Mouse (Mus musculus): Measurements from ENCODE around the gene Fam83c. TPM values are rescaled to one million over a fixed set of nuclear protein-coding genes. Genes with fewer than 3 reads are reported as not detected.

Gene Fam83c
- polyA plus RNA-seq, 1 experiment from 2014 or later = 0.04 TPM

DNA sequence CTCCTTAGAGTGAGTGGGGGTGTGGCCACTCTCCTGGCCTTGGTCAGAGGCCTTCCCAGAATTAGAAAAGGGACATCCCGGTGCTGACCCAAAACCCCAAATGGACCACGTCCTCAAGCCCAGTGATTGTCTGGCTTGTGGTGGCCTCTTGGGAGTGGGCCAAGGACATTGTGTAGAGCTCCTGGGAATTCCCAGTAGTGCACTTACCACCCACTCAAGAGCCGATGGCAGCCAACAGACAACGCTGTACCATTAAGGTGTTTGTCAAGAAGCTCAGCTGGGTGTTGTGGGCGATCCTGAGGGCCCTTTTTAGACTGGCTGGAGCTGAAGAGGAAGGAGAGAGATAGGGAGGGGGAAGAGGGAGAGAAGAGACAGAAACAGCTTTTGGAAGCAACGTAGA lies 50.1 kb downstream of the Fam83c start:
- Histone ChIP-seq H3K4me3 (no peak overlapping the region), H3K9me3 (replicated peaks) (no peaks in the 10 kb centered on the region), H3K4me1 (no peaks in the 10 kb centered on the region), H3K27me3 (replicated peaks) (peaks cover 45% of the 10 kb centered on the region), H3K4me2 (no peak overlapping the region), H3K9ac (no peak overlapping the region), H3K36me3 (no peaks in the 10 kb centered on the region), H3K27ac (no peak overlapping the region)
- 65% methylated on average over 6 of the region's 6 CpGs for WGBS (ENCODE audit: insufficient replicate concordance)
- no peak for ATAC-seq

DNA sequence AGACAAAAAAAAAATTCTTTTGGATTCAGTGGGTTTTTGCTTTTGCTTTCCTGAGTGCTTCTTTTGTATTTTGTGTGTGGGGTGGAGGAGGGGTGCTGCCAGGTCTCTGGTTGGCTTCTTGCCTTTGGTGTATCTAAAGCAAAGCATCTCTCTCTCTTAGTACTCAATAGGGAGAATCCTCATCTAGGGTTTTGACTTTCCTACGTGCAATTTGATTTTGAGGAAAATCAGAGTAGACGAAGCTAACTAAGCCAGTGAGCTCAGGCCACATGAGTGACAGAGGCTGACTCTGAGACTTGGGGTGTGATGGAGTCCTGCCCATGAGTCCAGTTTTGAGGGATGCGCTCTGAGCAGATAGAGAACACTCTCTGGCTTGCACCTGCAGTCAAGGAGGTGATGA lies 55.1 kb downstream of the Fam83c start:
- Histone ChIP-seq H3K4me2 (no peak overlapping the region), H3K36me3 (no peaks in the 10 kb centered on the region), H3K4me1 (peaks cover 9% of the 10 kb centered on the region; the same call in 1 of the 2 replicates), H3K27me3 (replicated peaks) (peaks cover 57% of the 10 kb centered on the region), H3K9ac (no peak overlapping the region), H3K4me3 (no peak overlapping the region), H3K27ac (no peak overlapping the region), H3K9me3 (replicated peaks) (no peaks in the 10 kb centered on the region)
- 65% methylated on average over 3 of the region's 3 CpGs for WGBS (ENCODE audit: insufficient replicate concordance)
- ATAC-seq = no peak

DNA sequence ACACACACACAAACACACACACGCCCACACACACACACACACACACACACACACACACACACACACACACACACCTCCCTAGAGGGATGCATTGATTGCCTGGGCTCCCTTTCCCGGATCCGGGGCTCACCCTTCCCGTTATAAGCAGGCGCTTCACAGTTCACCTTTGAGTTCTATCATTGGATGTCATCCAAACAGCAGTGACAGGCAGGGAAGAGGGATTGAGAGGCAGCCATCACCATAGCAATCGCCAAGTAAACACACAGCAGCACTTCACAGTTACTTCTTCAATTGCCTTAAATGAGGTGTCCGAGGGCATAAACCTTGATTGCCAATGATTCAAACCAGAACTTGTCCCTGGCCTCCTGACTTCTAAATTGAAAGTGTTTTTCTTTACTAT lies 55.6 kb downstream of the Fam83c start:
- Histone ChIP-seq H3K4me2 (no peak overlapping the region), H3K9me3 (replicated peaks) (no peaks in the 10 kb centered on the region), H3K36me3 (no peaks in the 10 kb centered on the region), H3K27me3 (replicated peaks) (peaks cover 62% of the 10 kb centered on the region), H3K9ac (no peak overlapping the region), H3K4me1 (peaks cover 9% of the 10 kb centered on the region; the same call in 1 of the 2 replicates), H3K27ac (no peak overlapping the region), H3K4me3 (no peak overlapping the region)
- no peak for ATAC-seq
- 44% methylated on average over 6 of the region's 7 CpGs for WGBS (ENCODE audit: insufficient replicate concordance)

DNA sequence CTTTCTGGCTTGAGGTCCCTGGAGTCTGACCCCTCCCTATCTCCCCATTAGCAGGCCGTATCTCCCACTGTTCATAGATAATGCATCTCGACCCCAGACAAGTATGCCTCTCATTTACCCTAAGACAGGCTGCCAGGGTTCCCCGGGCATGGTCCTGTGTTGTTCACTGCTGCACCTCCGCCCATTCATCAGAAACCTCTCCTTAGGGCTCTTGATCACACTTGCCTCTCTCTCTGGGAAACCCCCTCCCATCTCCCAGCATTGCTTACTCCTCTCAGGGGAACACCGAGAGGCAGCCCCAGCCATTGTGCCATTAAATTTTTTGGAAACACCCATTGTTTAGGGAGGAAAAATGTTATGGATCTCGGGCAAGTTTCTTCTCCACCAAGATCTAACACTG lies 56.6 kb downstream of the Fam83c start:
- Histone ChIP-seq H3K27me3 (replicated peaks) (peaks cover 72% of the 10 kb centered on the region), H3K4me1 (peaks cover 9% of the 10 kb centered on the region; the same call in 1 of the 2 replicates), H3K36me3 (no peaks in the 10 kb centered on the region), H3K9ac (no peak overlapping the region), H3K4me3 (no peak overlapping the region), H3K4me2 (no peak overlapping the region), H3K27ac (no peak overlapping the region), H3K9me3 (replicated peaks) (no peaks in the 10 kb centered on the region)
- ATAC-seq = no peak
- 50% methylated on average over 6 of the region's 6 CpGs for WGBS (ENCODE audit: insufficient replicate concordance)

DNA sequence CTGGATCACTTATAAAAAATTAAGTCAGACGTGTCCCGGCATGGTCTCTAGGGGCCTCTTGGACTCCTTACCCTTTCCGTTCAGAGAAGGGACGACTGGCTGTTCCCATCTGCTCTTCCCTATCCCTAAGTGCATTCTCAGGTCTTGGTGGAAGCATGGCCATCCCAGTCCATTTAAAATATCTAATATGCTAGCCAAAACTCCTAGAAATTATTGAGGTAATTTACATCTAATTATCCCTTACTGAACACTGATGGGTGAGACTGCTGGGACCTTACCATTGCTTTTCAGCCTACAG lies 57.0 kb downstream of the Fam83c start:
- Histone ChIP-seq H3K36me3 (no peaks in the 10 kb centered on the region), H3K4me2 (no peak overlapping the region), H3K4me3 (no peak overlapping the region), H3K27me3 (replicated peaks) (peaks cover 73% of the 10 kb centered on the region), H3K9me3 (replicated peaks) (no peaks in the 10 kb centered on the region), H3K27ac (no peak overlapping the region), H3K9ac (no peak overlapping the region), H3K4me1 (peaks cover 9% of the 10 kb centered on the region; the same call in 1 of the 2 replicates)
- no peak for ATAC-seq
- WGBS (ENCODE audit: insufficient replicate concordance) = 69% methylated on average over 4 of the region's 4 CpGs

Other genes starting within 250 kb of the Fam83c start
- gene Gss, start 242.0 kb downstream of the Fam83c start, polyA plus RNA-seq (2016; fragmentation: Nextera tagmentation; extraction: Ambion mirVana) = 64.0 and 64.1 TPM in 2 replicates
- 6.0 TPM in 2 replicates for gene Myh7b, start 223.6 kb downstream of the Fam83c start, polyA plus RNA-seq (2016; fragmentation: Nextera tagmentation; extraction: Ambion mirVana)
- gene Trpc4ap, start 142.5 kb downstream of the Fam83c start, polyA plus RNA-seq (2016; fragmentation: Nextera tagmentation; extraction: Ambion mirVana) = 78.5 and 80.9 TPM in 2 replicates
- 24.6 and 25.1 TPM in 2 replicates for gene Edem2, start 105.4 kb downstream of the Fam83c start, polyA plus RNA-seq (2016; fragmentation: Nextera tagmentation; extraction: Ambion mirVana)
- not detected in 2 replicates for gene Gm17581, start 99.0 kb downstream of the Fam83c start, polyA plus RNA-seq (2016; fragmentation: Nextera tagmentation; extraction: Ambion mirVana)
- 1.2 and 1.5 TPM in 2 replicates for gene Procr, start 83.7 kb downstream of the Fam83c start, polyA plus RNA-seq (2016; fragmentation: Nextera tagmentation; extraction: Ambion mirVana)
- gene Mmp24, start 59.5 kb downstream of the Fam83c start, polyA plus RNA-seq (2016; fragmentation: Nextera tagmentation; extraction: Ambion mirVana) = 0.04 TPM in 1 of 2 replicates, not detected in the other
- 6.0 and 6.6 TPM in 2 replicates for gene BC029722, start 15.4 kb downstream of the Fam83c start, polyA plus RNA-seq (2016; fragmentation: Nextera tagmentation; extraction: Ambion mirVana)
- gene Eif6, start 7.9 kb downstream of the Fam83c start, polyA plus RNA-seq (2016; fragmentation: Nextera tagmentation; extraction: Ambion mirVana) = 186 and 198 TPM in 2 replicates
- gene Uqcc1, start 95.5 kb upstream of the Fam83c start, polyA plus RNA-seq (2016; fragmentation: Nextera tagmentation; extraction: Ambion mirVana) = 51.0 and 56.6 TPM in 2 replicates
- not detected in 2 replicates for gene Gm15557, start 105.9 kb upstream of the Fam83c start, polyA plus RNA-seq (2016; fragmentation: Nextera tagmentation; extraction: Ambion mirVana)
- 0.07 and 0.23 TPM in 2 replicates for gene Gdf5, start 110.5 kb upstream of the Fam83c start, polyA plus RNA-seq (2016; fragmentation: Nextera tagmentation; extraction: Ambion mirVana)
- 20.7 and 21.4 TPM in 2 replicates for gene Cep250, start 121.6 kb upstream of the Fam83c start, polyA plus RNA-seq (2016; fragmentation: Nextera tagmentation; extraction: Ambion mirVana)
- 1.3 and 1.6 TPM in 2 replicates for gene 6430550D23Rik, start 173.1 kb upstream of the Fam83c start, polyA plus RNA-seq (2016; fragmentation: Nextera tagmentation; extraction: Ambion mirVana)
- gene Ergic3, start 173.2 kb upstream of the Fam83c start, polyA plus RNA-seq (2016; fragmentation: Nextera tagmentation; extraction: Ambion mirVana) = 100 and 104 TPM in 2 replicates
- gene Fer1l4, start 218.1 kb upstream of the Fam83c start, polyA plus RNA-seq (2016; fragmentation: Nextera tagmentation; extraction: Ambion mirVana) = not detected in 2 replicates
- gene Spag4, start 230.3 kb upstream of the Fam83c start, polyA plus RNA-seq (2016; fragmentation: Nextera tagmentation; extraction: Ambion mirVana) = 2.2 and 2.6 TPM in 2 replicates

All from liver, embryonic 12.5 days (tissue).